Mouse (Mus musculus) spleen, postnatal 10 days (tissue): ENCODE results near the gene Tyk2.

ENCODE experiments used
- DNase-seq, 2 experiments: peaks; one replicate each; pipeline ENCODE4 v3.0.0; 2021 to 2022; ENCODE audit warnings: low spot score in 2 of 2

The Tyk2 gene

GRCm38 (mm10) chr9:21062928-21063327, 68.1 kb downstream of the Tyk2 start:
- no peak for DNase-seq
